ENCODE assay signal across 8 mouse cellular contexts in genomic region chr19:16435531-16436231, GRCm38 (mm10). TPM values are rescaled to one million over a fixed set of nuclear protein-coding genes. Genes with fewer than 3 reads are reported as not detected.
DNase-seq lines count a peak whose midpoint lies in the region; ATAC-seq and TF ChIP-seq lines count a peak whose summit lies in the region.

Gene Gna14 (plus strand): TSS chr19:16435762.

- no peaks in the 10 kb centered on the region for H3K36me3 ChIP-seq in embryonic facial prominence, embryonic 11.5 days (replicated peaks; ENCODE audit: control insufficient read depth, insufficient read depth, low read depth, low read length)
- no peaks in the 10 kb centered on the region for H3K36me3 ChIP-seq in liver, embryonic 13.5 days
- H3K36me3 ChIP-seq in myocyte (ENCODE audit: control insufficient read depth, insufficient read depth), result no peaks in the 10 kb centered on the region
- no peaks in the 10 kb centered on the region for H3K36me3 ChIP-seq in stomach, embryonic 14.5 days (ENCODE audit: control insufficient read depth, insufficient read depth, low read length)

- WGBS in embryonic facial prominence, embryonic 11.5 days, result under 1% methylated on average over 27 of the region's 27 CpGs
- WGBS in liver, embryonic 13.5 days (ENCODE audit: insufficient replicate concordance), result under 1% methylated on average over 27 of the region's 27 CpGs
- 2% methylated on average over 27 of the region's 27 CpGs for WGBS in stomach, embryonic 14.5 days

- peak within 1 kb of the TSS; percentile 34 for H3K4me3 ChIP-seq in embryonic facial prominence, embryonic 11.5 days (ENCODE audit: low read depth, low read length)
- peak within 1 kb of the TSS; percentile 57 for H3K4me3 ChIP-seq in liver, embryonic 13.5 days (replicated peaks)
- no peak within 1 kb of the TSS for H3K4me3 ChIP-seq in myocyte
- peak within 1 kb of the TSS; percentile 51 for H3K4me3 ChIP-seq in stomach, embryonic 14.5 days (ENCODE audit: low read depth, low read length)

- H3K4me1 ChIP-seq in embryonic facial prominence, embryonic 11.5 days (ENCODE audit: control insufficient read depth, insufficient read depth, low read length), result no peaks in the 10 kb centered on the region
- H3K4me1 ChIP-seq in liver, embryonic 13.5 days (replicated peaks), result peaks cover 27% of the 10 kb centered on the region
- peaks cover 29% of the 10 kb centered on the region for H3K4me1 ChIP-seq in stomach, embryonic 14.5 days (ENCODE audit: control insufficient read depth, insufficient read depth, low read length)

- peak within 1 kb of the TSS; percentile 60 for H3K4me2 ChIP-seq in embryonic facial prominence, embryonic 11.5 days (ENCODE audit: low read depth, low read length)
- H3K4me2 ChIP-seq in liver, embryonic 13.5 days, result peak within 1 kb of the TSS; percentile 83
- H3K4me2 ChIP-seq in myocyte (ENCODE audit: low read depth), result peak within 1 kb of the TSS; percentile 38
- peak within 1 kb of the TSS; percentile 83 for H3K4me2 ChIP-seq in stomach, embryonic 14.5 days (replicated peaks; ENCODE audit: low read depth, low read length)

- DNase-seq in left cerebral cortex, postnatal 10 days (ENCODE audit: extremely low spot score in 1 of 2, low spot score in 2 of 2), result peak; percentile 31 to 77
- DNase-seq in left cerebral cortex, adult 8-10 months (ENCODE audit: low spot score in 2 of 2), result no peak
- DNase-seq in embryonic facial prominence, embryonic 11.5 days (ENCODE audit: low spot score), result peak; percentile 72
- peak; percentile 56 to 76 for DNase-seq in heart, adult 18-20 months
- peak; percentile 78 for DNase-seq in kidney, adult 18-20 months
- peak; percentile 44 for DNase-seq in liver, embryonic 13.5 days

- H3K79me2 ChIP-seq in myocyte (ENCODE audit: control insufficient read depth, insufficient read depth), result no peaks in the 10 kb centered on the region

- H3K27me3 ChIP-seq in embryonic facial prominence, embryonic 11.5 days (ENCODE audit: control insufficient read depth, insufficient read depth, low read length), result peaks cover 14% of the 10 kb centered on the region
- peaks cover 26% of the 10 kb centered on the region for H3K27me3 ChIP-seq in liver, embryonic 13.5 days
- peaks cover 13% of the 10 kb centered on the region for H3K27me3 ChIP-seq in myocyte (ENCODE audit: control insufficient read depth, insufficient read depth, insufficient read length)
- no peaks in the 10 kb centered on the region for H3K27me3 ChIP-seq in stomach, embryonic 14.5 days (ENCODE audit: control insufficient read depth, insufficient read depth, low read length)

- H3K9ac ChIP-seq in embryonic facial prominence, embryonic 11.5 days (replicated peaks; ENCODE audit: low read length), result peak within 1 kb of the TSS; percentile 43; the same call in 1 of the 2 replicates
- peak within 1 kb of the TSS; percentile 56 for H3K9ac ChIP-seq in liver, embryonic 13.5 days
- peak within 1 kb of the TSS; percentile 61 for H3K9ac ChIP-seq in stomach, embryonic 14.5 days (replicated peaks; ENCODE audit: low read depth, low read length)

- intact Hi-C loops in left cerebral cortex, postnatal 10 days (cut with DNase I), result no loop called here

- no peak for TF ChIP-seq POLR2A in myocyte (IDR thresholded peaks at IDR 0.05; ENCODE audit: insufficient read length, low read depth)

- H3ac ChIP-seq in myocyte (ENCODE audit: control insufficient read depth, insufficient read length), result no peak within 1 kb of the TSS

- no peak within 1 kb of the TSS for H3K27ac ChIP-seq in embryonic facial prominence, embryonic 11.5 days (replicated peaks; ENCODE audit: low read depth, low read length)
- no peak within 1 kb of the TSS for H3K27ac ChIP-seq in liver, embryonic 13.5 days
- H3K27ac ChIP-seq in stomach, embryonic 14.5 days (ENCODE audit: low read length), result peak within 1 kb of the TSS; percentile 61; the same call in 1 of the 2 replicates

- peak; percentile 60 for ATAC-seq in embryonic facial prominence, embryonic 11.5 days (replicated peaks; ENCODE audit: insufficient number of reproducible peaks, low FRiP score, low TSS enrichment, low read depth)
- ATAC-seq in liver, embryonic 13.5 days (ENCODE audit: low read depth), result peak; percentile 60
- ATAC-seq in stomach, embryonic 14.5 days (ENCODE audit: insufficient number of reproducible peaks, insufficient read depth, low FRiP score, low read depth), result peak; percentile 43; the same call in 1 of the 2 replicates

- H3K9me3 ChIP-seq in embryonic facial prominence, embryonic 11.5 days (replicated peaks; ENCODE audit: control insufficient read depth, low read length), result no peaks in the 10 kb centered on the region
- H3K9me3 ChIP-seq in liver, embryonic 13.5 days (replicated peaks), result no peaks in the 10 kb centered on the region
- H3K9me3 ChIP-seq in stomach, embryonic 14.5 days (ENCODE audit: control insufficient read depth, low read depth, low read length), result no peaks in the 10 kb centered on the region

TF ChIP-seq in myocyte, 11 proteins besides CTCF, POLR2A, EP300 and RAD21:
- no peak for TF ChIP-seq MAX (IDR thresholded peaks at IDR 0.05; ENCODE audit: low read depth)
- no peak for TF ChIP-seq E2F4 (IDR thresholded peaks at IDR 0.05; ENCODE audit: insufficient read depth)
- no peak for TF ChIP-seq TCF3 (IDR thresholded peaks at IDR 0.05; ENCODE audit: insufficient read length, low read depth)
- TF ChIP-seq TCF12 (IDR thresholded peaks at IDR 0.05; ENCODE audit: insufficient read depth, poor library complexity, severe bottlenecking), result no peak
- TF ChIP-seq MYOD1 (IDR thresholded peaks at IDR 0.05; ENCODE audit: control insufficient read depth in 1 of 3, insufficient read length in 2 of 3, low read depth in 2 of 3), result no peak
- TF ChIP-seq USF1 (IDR thresholded peaks at IDR 0.05; ENCODE audit: low read depth), result no peak
- TF ChIP-seq MYOG (IDR thresholded peaks at IDR 0.05; ENCODE audit: control insufficient read depth in 1 of 3, insufficient read depth in 1 of 3, insufficient read length in 2 of 3, low read depth in 2 of 3), result no peak
- no peak for TF ChIP-seq CEBPB (IDR thresholded peaks at IDR 0.05; ENCODE audit: insufficient read depth, poor library complexity, severe bottlenecking)

RNA-seq across cellular contexts. Expression of gene Gna14, which starts in this region (rescaled TPM):
- under 1 TPM; 0.24 TPM for total RNA-seq in left cerebral cortex, postnatal 10 days (2021)
- under 1 TPM; 0.39 to 0.50 (median 0.44) TPM for total RNA-seq in left cerebral cortex, adult 8-10 months (2022)
- polyA plus RNA-seq in embryonic facial prominence, embryonic 11.5 days (2014; fragmentation: Nextera tagmentation; extraction: Ambion mirVana), result 0.90 and 1.4 TPM in 2 replicates
- total RNA-seq in heart, adult 18-20 months (2021), result under 1 TPM; 0.27 to 0.67 TPM
- polyA plus RNA-seq in liver, embryonic 13.5 days (2015; fragmentation: Nextera tagmentation; extraction: Ambion mirVana), result 1.2 and 1.6 TPM in 2 replicates
- polyA plus RNA-seq in myocyte (2012; fragmentation: generic; extraction: Trizol), result 0.02 TPM
- polyA plus RNA-seq in stomach, embryonic 14.5 days (2014; fragmentation: Nextera tagmentation; extraction: Ambion mirVana), result 29.6 and 30.4 TPM in 2 replicates

Comparison
In these comparisons a context has a peak if more than half of its experiments do, and no peak if none do; other contexts are left out.
1. RNA of gene Gna14 (polyA plus RNA-seq): 29.6 to 30.4 TPM in stomach, embryonic 14.5 days; 1.2 to 1.6 TPM in liver, embryonic 13.5 days, 0.90 to 1.4 TPM in embryonic facial prominence, embryonic 11.5 days and 0.02 TPM in myocyte (single experiment); every median in the first group is over 10 times any median in the second.
2. Peak in DNase-seq in left cerebral cortex, postnatal 10 days; RNA of the gene not detected or under 1 TPM.
3. Peak in DNase-seq in heart, adult 18-20 months; RNA of the gene not detected or under 1 TPM.
4. DNase-seq: peak in embryonic facial prominence, embryonic 11.5 days (single experiment), kidney, adult 18-20 months (single experiment) and liver, embryonic 13.5 days (single experiment); none in left cerebral cortex, adult 8-10 months (0 of 2).
5. Peak in every context shown above with its lines, with median percentiles within 50 percentile points of each other: ATAC-seq, H3K4me2 ChIP-seq and H3K9ac ChIP-seq.